Mouse (Mus musculus) CD4-positive, CD25-positive, alpha-beta regulatory T cell, adult 4 months (primary cell): ENCODE data around the gene Vrk1. TPM values are rescaled to one million over a fixed set of nuclear protein-coding genes. Genes with fewer than 3 reads are reported as not detected.

Source experiments
- ATAC-seq: one replicate; pipeline ENCODE4 v1.8.0; 2017
- polyA plus RNA-seq, 2 experiments: library from polyadenylated mRNA; unstranded; fragments of 100-300 nt; shearing (Covaris generic); gene quantifications; one replicate each; pipeline ENCODE4 v1.2.1; 2017

The Vrk1 gene
- polyA plus RNA-seq, 2 experiments from 2014 or later = 135 to 144 TPM

DNA sequence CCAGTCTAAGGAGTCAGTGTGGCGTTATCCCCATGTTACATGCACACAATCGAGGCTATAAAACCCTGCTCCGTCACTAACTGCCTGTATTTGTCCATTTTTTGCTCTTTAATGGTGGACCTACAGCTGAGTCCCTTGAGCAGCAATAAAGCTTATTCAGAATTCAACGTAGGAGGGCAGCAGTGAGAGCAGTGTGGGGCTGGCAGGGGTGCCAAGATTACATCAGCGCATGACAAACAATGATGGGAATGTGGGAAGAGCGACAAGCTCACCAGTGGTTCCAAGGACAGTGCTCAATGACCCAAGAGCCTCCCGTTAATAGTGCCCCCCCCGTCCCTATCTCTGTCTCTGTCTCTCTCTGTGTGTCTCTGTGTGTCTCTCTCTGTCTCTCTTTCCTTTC lies 8.3 kb upstream of the Vrk1 start:
- ATAC-seq = no peak

GRCm38 (mm10) chr12:106004719-106005118 lies 5.3 kb upstream of the Vrk1 start:
- no peak for ATAC-seq

GRCm38 (mm10) chr12:106006218-106006617 lies 3.8 kb upstream of the Vrk1 start:
- ATAC-seq = no peak

DNA sequence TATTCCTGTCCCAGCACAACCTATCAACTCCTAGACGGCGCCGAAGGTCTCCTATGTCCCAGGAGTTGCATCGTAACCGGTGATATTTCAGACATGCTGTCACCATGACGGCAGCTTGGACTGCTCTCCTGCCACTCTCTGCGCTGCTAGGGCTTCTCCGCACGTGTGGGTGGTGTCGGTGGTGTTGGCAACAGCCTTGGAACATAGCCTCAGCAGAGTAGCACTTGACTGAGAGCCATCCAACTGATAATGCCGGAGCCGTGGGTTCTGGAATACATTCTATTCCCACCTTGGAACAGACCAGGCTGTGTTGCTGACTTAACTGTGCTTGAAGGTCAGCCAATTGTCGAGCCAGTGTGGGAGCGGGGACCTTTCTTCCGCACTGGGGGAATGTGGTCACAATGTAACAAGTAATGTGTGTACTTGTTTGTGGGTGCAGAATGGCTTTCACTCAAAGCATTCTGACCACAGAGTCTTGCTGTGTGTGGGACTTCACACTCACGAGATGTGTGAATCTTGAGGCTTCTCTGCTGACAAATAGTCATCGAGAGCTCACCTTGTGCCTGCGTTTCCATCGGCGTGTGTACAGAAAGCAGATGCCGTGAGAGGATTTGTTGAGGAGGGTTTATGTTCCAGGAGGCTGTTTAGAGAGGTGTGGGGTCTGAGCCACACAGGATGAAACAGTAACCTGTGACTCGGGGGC lies 1.5 kb upstream of the Vrk1 start:
- ATAC-seq = no peak

DNA sequence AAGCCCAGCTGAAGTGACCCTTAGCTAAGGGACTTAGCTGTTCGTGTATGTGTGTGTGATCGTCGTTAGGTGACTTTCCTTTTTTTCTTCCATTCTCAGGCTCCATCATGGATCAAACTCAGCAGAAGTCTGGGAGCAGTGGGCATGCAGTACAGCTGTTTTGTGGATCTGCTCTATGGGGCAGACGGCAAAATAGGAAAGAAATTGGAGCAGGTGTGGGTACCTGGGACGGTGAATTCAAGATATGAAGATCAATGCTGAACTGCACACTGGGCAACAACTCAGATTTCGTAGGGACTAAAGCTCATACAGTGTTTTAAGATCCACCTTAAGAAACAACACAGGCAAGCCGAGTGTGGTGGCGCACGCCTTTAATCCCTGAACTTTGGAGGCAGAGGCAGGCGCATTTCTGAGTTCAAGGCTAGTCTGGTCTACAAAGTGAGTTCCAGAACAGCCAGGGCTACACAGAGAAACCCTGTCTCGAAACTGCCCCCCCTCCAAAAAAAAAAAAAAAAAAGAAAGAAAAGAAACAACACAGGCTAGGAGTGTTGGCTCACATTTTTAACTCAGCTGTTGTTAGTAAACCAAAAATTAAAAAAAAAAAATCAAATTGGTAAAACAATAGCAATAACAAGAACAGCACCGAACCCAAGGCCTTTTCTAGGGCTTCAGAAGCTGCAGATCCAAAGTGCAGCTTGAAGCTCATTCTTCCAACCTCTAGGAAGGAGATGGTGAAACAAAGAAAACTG lies 732 bp upstream of the Vrk1 start:
- no peak for ATAC-seq

DNA sequence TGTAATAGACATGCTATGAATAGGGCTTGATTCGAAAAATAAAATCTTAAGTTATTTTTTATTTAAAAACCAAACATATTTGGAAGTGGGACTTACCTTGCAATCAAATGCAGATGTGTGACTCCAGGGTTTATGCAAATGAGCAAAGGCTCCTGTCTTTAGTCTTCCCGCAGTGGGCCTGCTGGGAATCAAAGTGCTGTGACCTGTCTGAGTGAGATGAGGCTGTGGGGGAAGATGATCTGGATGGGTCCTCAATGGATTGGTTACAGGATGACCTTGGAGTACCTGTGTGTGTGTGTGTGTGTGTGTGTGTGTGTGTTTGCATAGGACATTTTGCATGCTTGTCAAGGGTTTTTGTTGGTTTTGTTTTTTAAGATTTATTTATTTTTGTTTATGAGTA lies 2.1 kb downstream of the Vrk1 start:
- ATAC-seq = no peak

- peak; percentile 94 for ATAC-seq
Measured at GRCm38 (mm10) chr12:106016265-106017012, 6.4 kb downstream of the Vrk1 start.

- no peak for ATAC-seq
Measured at GRCm38 (mm10) chr12:106020063-106020462, 10.0 kb downstream of the Vrk1 start.

- ATAC-seq = no peak
Measured at GRCm38 (mm10) chr12:106023652-106024051, 13.6 kb downstream of the Vrk1 start.

DNA sequence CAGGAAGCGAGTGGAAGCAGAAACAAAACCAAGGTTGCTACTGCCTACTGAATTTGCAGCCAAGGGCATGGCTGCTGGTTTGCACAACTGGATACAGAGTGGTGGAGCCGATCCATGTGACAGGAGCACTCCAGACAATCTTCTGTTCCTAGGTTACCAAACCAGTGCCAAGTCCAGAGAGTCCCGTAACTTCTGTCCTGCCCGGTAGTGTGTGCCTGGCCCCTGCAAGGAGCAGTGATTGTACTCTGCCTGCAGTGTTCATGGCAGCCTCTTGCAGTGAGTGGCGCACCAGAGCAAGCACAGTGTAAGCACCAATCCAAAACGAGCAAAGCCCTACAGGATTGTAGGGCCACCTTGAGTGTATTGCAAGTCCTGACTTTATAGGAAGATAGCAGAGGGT lies 15.4 kb downstream of the Vrk1 start:
- no peak for ATAC-seq

- ATAC-seq = no peak
Measured at GRCm38 (mm10) chr12:106026385-106027134, 16.5 kb downstream of the Vrk1 start.

DNA sequence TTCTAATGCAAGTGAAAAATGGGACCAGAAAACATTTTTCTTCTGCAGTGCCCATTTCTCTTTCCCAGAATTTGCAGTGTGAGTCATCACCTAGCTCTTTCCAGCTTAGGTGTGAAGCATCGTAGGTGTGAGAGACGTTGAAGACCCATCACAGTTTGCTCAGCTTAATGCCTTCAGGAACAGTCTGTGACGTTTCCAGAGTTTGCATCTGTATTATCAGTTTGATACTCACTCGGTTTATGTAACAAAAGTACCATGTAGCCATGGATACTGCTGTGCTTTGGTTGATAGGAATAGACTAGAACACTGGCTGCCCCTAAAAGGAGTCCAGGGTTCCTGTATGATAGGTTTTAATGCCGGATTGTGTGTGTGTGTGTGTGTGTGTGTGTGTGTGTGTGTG lies 17.3 kb downstream of the Vrk1 start:
- no peak for ATAC-seq

- ATAC-seq = no peak
Measured at GRCm38 (mm10) chr12:106029582-106029981, 19.6 kb downstream of the Vrk1 start.

- ATAC-seq = peak; percentile 26
Measured at GRCm38 (mm10) chr12:106030146-106030745, 20.2 kb downstream of the Vrk1 start.

GRCm38 (mm10) chr12:106030796-106031195 lies 20.8 kb downstream of the Vrk1 start:
- peak; percentile 33 for ATAC-seq

- peak; percentile 62 for ATAC-seq
Measured at GRCm38 (mm10) chr12:106031916-106032315, 21.9 kb downstream of the Vrk1 start.

DNA sequence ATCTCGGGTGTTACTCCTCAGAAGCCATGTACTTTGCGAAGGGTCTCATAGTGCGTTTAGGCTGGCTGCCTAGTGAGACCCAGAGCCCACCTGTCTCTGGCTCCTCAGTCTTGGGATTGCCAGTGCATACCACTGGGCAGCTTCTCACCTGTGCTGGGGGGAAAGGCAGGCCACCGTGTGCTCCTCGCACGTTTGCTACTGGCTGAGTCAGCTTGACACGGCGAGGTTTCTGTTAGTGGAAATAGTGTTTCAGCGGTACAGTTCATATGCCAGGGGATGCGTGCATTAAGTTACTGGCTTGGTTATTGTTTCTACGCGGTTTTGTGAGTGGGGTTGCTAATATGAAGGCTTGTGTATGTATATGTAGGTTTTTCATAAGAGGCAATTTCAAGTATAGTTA lies 22.3 kb downstream of the Vrk1 start:
- no peak for ATAC-seq

DNA sequence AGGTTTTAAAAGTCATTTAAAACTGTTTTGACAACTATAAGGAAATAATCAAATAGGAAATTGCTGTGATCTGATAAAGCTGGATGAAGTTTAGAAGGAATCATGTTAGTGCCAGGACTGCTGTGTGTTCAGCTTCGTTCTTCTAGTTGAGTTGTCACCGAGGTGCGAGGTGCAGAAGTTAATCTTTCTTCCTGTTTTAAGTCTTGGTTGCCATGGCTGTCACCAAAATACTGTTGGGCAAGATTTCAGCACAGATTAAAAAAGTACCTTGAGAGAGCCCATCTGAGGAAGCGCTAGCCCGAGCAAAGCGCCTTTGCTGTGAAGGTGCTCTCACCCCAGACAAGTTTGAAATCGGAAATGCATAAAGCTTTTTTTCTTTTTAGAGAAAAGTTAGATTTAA lies 24.2 kb downstream of the Vrk1 start:
- ATAC-seq = peak; percentile 67

- peak; percentile 32 for ATAC-seq
Measured at GRCm38 (mm10) chr12:106034761-106035160, 24.7 kb downstream of the Vrk1 start.

GRCm38 (mm10) chr12:106040259-106040658 lies 30.2 kb downstream of the Vrk1 start:
- ATAC-seq = no peak

DNA sequence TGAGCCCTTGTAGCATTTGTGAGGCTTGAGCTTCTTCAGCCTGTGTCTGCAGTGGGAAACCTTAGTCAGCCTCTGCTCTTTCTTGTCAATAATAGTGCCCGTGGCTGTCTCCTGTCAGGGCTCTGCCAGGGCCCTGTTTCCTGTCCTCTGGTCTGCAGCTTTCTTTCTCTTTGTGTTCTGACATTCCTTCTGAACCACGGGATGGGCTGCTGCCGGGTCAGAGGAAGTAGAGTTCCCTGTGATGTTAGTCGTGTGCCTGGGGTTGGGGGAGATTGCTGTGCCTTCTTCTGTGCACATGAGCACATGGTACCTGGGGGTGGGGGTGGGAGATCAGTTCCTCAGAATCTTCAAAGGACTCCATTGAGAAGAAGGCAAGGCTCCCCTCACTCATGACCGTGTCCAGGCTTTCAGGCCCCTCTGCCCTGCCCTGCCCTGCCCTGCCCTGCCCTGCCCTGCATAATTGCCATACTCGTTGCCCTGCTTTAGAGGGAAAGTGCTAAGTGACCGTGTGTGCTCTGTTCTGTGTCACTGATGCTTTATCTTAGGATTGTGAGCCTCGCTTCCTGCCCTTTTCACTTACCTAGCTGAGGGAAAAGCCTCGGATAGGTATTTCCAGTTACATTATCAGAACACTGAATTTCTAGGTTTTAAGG lies 36.2 kb downstream of the Vrk1 start:
- ATAC-seq = no peak

GRCm38 (mm10) chr12:106052271-106052670 lies 42.2 kb downstream of the Vrk1 start:
- no peak for ATAC-seq
